Mouse (Mus musculus) natural killer cell, adult 2 months (primary cell): ENCODE measurements at regions not wholly inside any gene's neighbourhood (a gene's known extent, or its start where the extent isn't known, plus 50 kb on each side); places are given as distances from the start of the nearest gene placed in this dataset.
A peak's percentile ranks its signal among the peaks of the same experiment; 100 is the strongest.

Source experiments
- DNase-seq, 2 experiments: peaks; one replicate each; pipeline ENCODE4 v3.0.0; 2022; ENCODE audit warnings: low spot score in 2 of 2

DNA sequence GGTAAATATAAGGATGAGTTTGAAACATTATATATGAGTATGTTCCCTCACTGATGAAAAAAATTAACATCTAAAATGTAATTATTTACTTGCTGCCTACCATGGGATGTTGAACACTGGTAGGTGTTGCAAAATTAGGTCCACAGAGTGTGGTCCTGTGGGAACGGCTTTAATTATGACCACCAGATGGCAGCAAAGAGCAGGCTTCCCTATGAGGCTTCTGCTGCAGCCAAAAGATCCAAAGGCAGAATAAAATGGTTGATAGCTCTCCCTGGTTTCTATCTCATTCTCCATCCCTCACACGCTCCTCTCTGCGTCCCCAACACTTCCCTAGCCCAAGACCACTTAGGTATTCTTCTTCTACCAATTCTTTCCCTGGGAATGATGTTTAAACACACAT lies 54.6 kb upstream of the Cit start:
- peak; percentile 38 to 40 for DNase-seq
